Mouse (Mus musculus): ENCODE measurements around the gene Btnl9.

DNA sequence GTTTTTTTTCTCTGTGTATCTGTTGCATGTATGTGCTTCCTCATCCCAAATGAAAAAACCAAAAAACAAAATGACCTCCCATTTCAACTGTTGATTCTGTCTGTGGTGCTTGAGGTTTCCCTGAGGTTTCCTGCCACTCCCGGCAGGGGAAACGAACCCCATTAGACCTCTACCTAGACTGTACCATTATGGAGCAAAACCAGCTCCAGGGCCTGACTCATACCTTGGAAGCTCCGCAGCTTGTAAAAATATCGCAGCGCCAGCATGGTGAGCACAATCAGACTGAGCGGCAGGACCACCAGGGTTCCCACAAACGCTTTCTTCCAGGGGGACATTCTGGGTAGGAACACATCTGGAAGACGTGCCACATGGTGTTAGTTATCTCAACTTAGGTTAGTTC lies 11.6 kb downstream of the Btnl9 start:
- TF ChIP-seq TAL1 (IDR thresholded peaks at IDR 0.05; ENCODE audit: low read length) (no peak), GATA1 (IDR thresholded peaks at IDR 0.05; ENCODE audit: low read length) (no peak)
